Mouse (Mus musculus): ENCODE data around the gene Slc1a7. TPM values are rescaled to one million over a fixed set of nuclear protein-coding genes. Genes with fewer than 3 reads are reported as not detected.

Slc1a7 gene
- polyA plus RNA-seq, 1 experiment from 2014 or later = 0.10 TPM

DNA sequence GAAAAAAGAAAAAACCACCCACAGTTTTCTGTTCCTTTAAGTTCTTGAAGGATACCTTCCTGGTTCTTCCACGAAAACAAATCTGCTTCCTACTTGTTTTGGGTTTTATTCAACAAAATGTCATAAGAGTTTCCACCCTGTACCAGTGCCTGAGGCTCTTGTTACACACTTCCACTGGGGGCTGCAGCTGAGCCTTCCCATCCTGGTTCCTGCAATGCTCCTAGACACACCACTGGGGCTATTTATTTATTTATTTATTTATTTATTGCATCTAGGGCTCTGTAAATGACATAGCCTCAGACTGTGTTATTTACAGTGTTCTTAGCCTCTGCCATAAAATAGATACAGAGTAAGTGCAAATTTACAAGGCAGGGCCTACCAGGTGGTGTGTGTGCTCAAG is 15.6 kb downstream of the Slc1a7 start:
- 60% methylated on average over 1 of the region's 1 CpGs for WGBS
- TF ChIP-seq CTCF (IDR thresholded peaks at IDR 0.05; ENCODE audit: low read depth) (no peak), EP300 (optimal IDR thresholded peaks at IDR 0.05) (no peak)
- Histone ChIP-seq H3K4me2 (replicated peaks; ENCODE audit: low read depth) (no peak overlapping the region), H3K9ac (ENCODE audit: low read length) (no peak overlapping the region), H3K27me3 (ENCODE audit: control insufficient read depth, insufficient read depth, low read length) (no peaks in the 10 kb centered on the region), H3K4me3 (ENCODE audit: low read depth, low read length) (no peak overlapping the region), H3K9me3 (ENCODE audit: control insufficient read depth, low read length) (no peaks in the 10 kb centered on the region), H3K36me3 (ENCODE audit: control insufficient read depth, insufficient read depth, low read length) (no peaks in the 10 kb centered on the region), H3K27ac (replicated peaks) (0 out of 2 replicates have a peak overlapping the region, but pooled peaks have one; percentile 4), H3K4me1 (replicated peaks; ENCODE audit: control insufficient read depth, insufficient read depth) (no peaks in the 10 kb centered on the region; the same call in 1 of the 2 replicates)
- DNase-seq (ENCODE audit: low spot score) (no peak), ATAC-seq (ENCODE audit: low FRiP score, low TSS enrichment) (no peak)

GRCm38 (mm10) chr4:107984282-107984981 is 16.3 kb downstream of the Slc1a7 start:
- H3K36me3 ChIP-seq (ENCODE audit: control insufficient read depth, insufficient read depth, low read length) = no peaks in the 10 kb centered on the region
- no peak overlapping the region for H3K4me2 ChIP-seq (replicated peaks; ENCODE audit: low read depth)
- H3K9ac ChIP-seq (ENCODE audit: low read length) = no peak overlapping the region
- 35% methylated on average over 7 of the region's 7 CpGs for WGBS
- no peaks in the 10 kb centered on the region for H3K9me3 ChIP-seq (ENCODE audit: control insufficient read depth, low read length)
- peak; percentile 51 for DNase-seq (ENCODE audit: low spot score)
- no peak overlapping the region for H3K4me3 ChIP-seq (ENCODE audit: low read depth, low read length)
- peak overlapping the region; percentile 4; the same call in 1 of the 2 replicates for H3K27ac ChIP-seq (replicated peaks)
- peak; percentile 5; the same call in 1 of the 2 replicates for TF ChIP-seq CTCF (IDR thresholded peaks at IDR 0.05; ENCODE audit: low read depth)
- TF ChIP-seq EP300 (optimal IDR thresholded peaks at IDR 0.05) = no peak
- ATAC-seq (ENCODE audit: low FRiP score, low TSS enrichment) = peak; percentile 71; the same call in 1 of the 2 replicates
- H3K27me3 ChIP-seq (ENCODE audit: control insufficient read depth, insufficient read depth, low read length) = no peaks in the 10 kb centered on the region
- no peaks in the 10 kb centered on the region; the same call in 1 of the 2 replicates for H3K4me1 ChIP-seq (replicated peaks; ENCODE audit: control insufficient read depth, insufficient read depth)

DNA sequence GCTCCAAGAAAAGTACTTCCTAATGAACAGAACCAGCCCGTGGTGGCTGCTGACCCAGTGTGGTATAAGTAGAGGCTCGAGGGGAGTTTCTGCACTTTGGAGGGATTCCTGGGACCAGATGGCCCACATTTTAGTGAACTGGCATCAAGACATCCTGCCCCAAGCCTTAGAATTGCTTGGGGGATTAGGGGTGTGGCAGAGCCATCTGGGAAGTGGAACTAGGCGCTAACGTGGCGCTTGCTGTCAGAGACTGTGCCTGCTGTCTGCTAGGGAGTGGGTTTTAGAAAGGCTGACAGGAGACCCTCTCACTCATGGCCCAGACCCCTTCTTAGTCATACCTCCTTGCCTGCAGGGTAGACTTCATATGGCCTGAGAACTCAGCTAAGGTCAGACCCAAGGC is 17.7 kb downstream of the Slc1a7 start:
- no peak overlapping the region for H3K9ac ChIP-seq (ENCODE audit: low read length)
- WGBS = 85% methylated on average over 5 of the region's 5 CpGs
- H3K4me3 ChIP-seq (ENCODE audit: low read depth, low read length) = no peak overlapping the region
- no peaks in the 10 kb centered on the region for H3K9me3 ChIP-seq (ENCODE audit: control insufficient read depth, low read length)
- no peaks in the 10 kb centered on the region; the same call in 1 of the 2 replicates for H3K4me1 ChIP-seq (replicated peaks; ENCODE audit: control insufficient read depth, insufficient read depth)
- H3K27me3 ChIP-seq (ENCODE audit: control insufficient read depth, insufficient read depth, low read length) = no peaks in the 10 kb centered on the region
- no peak overlapping the region for H3K27ac ChIP-seq (replicated peaks)
- no peaks in the 10 kb centered on the region for H3K36me3 ChIP-seq (ENCODE audit: control insufficient read depth, insufficient read depth, low read length)
- TF ChIP-seq CTCF (IDR thresholded peaks at IDR 0.05; ENCODE audit: low read depth) (no peak), EP300 (optimal IDR thresholded peaks at IDR 0.05) (no peak)
- ATAC-seq (ENCODE audit: low FRiP score, low TSS enrichment) (no peak), DNase-seq (ENCODE audit: low spot score) (no peak)
- H3K4me2 ChIP-seq (replicated peaks; ENCODE audit: low read depth) = no peak overlapping the region

- Histone ChIP-seq H3K4me1 (replicated peaks; ENCODE audit: control insufficient read depth, insufficient read depth) (peaks cover 1% of the 10 kb centered on the region; the same call in 1 of the 2 replicates), H3K9me3 (ENCODE audit: control insufficient read depth, low read length) (no peaks in the 10 kb centered on the region), H3K27me3 (ENCODE audit: control insufficient read depth, insufficient read depth, low read length) (no peaks in the 10 kb centered on the region), H3K9ac (ENCODE audit: low read length) (no peak overlapping the region), H3K36me3 (ENCODE audit: control insufficient read depth, insufficient read depth, low read length) (no peaks in the 10 kb centered on the region), H3K4me2 (replicated peaks; ENCODE audit: low read depth) (no peak overlapping the region), H3K27ac (replicated peaks) (no peak overlapping the region), H3K4me3 (ENCODE audit: low read depth, low read length) (no peak overlapping the region)
- TF ChIP-seq CTCF (IDR thresholded peaks at IDR 0.05; ENCODE audit: low read depth) (no peak), EP300 (optimal IDR thresholded peaks at IDR 0.05) (no peak)
- ATAC-seq (ENCODE audit: low FRiP score, low TSS enrichment) (no peak), DNase-seq (ENCODE audit: low spot score) (no peak)
- WGBS = 82% methylated on average over 11 of the region's 11 CpGs
Observed at GRCm38 (mm10) chr4:107986386-107987168, 18.4 kb downstream of the Slc1a7 start.

- H3K4me1 ChIP-seq (replicated peaks; ENCODE audit: control insufficient read depth, insufficient read depth) = peaks cover 4% of the 10 kb centered on the region; the same call in 1 of the 2 replicates
- WGBS = 62% methylated on average over 8 of the region's 8 CpGs
- no peak overlapping the region for H3K9ac ChIP-seq (ENCODE audit: low read length)
- no peak for DNase-seq (ENCODE audit: low spot score)
- TF ChIP-seq CTCF (IDR thresholded peaks at IDR 0.05; ENCODE audit: low read depth) (no peak), EP300 (optimal IDR thresholded peaks at IDR 0.05) (no peak)
- H3K4me2 ChIP-seq (replicated peaks; ENCODE audit: low read depth) = no peak overlapping the region
- H3K27me3 ChIP-seq (ENCODE audit: control insufficient read depth, insufficient read depth, low read length) = no peaks in the 10 kb centered on the region
- no peak overlapping the region for H3K27ac ChIP-seq (replicated peaks)
- no peak overlapping the region for H3K4me3 ChIP-seq (ENCODE audit: low read depth, low read length)
- H3K36me3 ChIP-seq (ENCODE audit: control insufficient read depth, insufficient read depth, low read length) = no peaks in the 10 kb centered on the region
- H3K9me3 ChIP-seq (ENCODE audit: control insufficient read depth, low read length) = no peaks in the 10 kb centered on the region
- no peak for ATAC-seq (ENCODE audit: low FRiP score, low TSS enrichment)
Observed at GRCm38 (mm10) chr4:107988931-107989330, 20.8 kb downstream of the Slc1a7 start.
